Mouse (Mus musculus) hematopoietic stem cell, adult 5-6 weeks (primary cell): ENCODE measurements around the gene Sema6b. TPM values are rescaled to one million over a fixed set of nuclear protein-coding genes. Genes with fewer than 3 reads are reported as not detected.

ENCODE experiments used
- ATAC-seq, 2 experiments: fragments of 125-278 bp in 1 of 2; replicated peaks in 1 of 2; 2 replicates each; pipeline ENCODE4 v1.8.0; 2016 to 2017; ENCODE audit warnings: inconsistent platforms in 2 of 2, mild to moderate bottlenecking in 2 of 2, moderate number of reproducible peaks in 2 of 2, low read depth in 1 of 2, moderate TSS enrichment in 1 of 2; ENCODE audit not compliant: low FRiP score in 2 of 2, poor library complexity in 2 of 2, severe bottlenecking in 2 of 2, insufficient read depth in 1 of 2, low TSS enrichment in 1 of 2
- total RNA-seq: library from RNA; stranded (forward); fragments of 172-1452, 232-1000 nt; gene quantifications from 2 replicates; pipeline ENCODE4 v1.2.3, GENCODE M21; 2017

The Sema6b gene
- total RNA-seq, 1 experiment from 2014 or later: 0.99 TPM

DNA sequence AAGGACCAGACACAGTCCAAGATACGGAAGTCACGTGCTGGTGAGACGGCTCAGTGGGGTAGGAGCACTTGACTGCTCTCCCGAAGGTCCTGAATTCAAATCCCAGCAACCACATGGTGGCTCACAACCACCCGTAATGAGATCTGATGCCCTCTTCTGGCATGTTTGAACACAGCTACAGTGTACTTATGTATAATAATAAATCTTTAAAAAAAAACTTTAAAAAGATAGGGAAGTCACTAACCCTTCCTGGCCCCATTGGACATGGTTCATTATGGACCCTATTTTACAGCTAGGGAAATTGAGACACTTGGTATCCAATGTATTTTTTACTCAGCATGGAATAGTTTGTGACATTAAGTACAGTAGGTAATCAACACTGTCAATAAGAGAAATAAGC is 62.6 kb downstream of the Sema6b start:
- no peak for ATAC-seq

DNA sequence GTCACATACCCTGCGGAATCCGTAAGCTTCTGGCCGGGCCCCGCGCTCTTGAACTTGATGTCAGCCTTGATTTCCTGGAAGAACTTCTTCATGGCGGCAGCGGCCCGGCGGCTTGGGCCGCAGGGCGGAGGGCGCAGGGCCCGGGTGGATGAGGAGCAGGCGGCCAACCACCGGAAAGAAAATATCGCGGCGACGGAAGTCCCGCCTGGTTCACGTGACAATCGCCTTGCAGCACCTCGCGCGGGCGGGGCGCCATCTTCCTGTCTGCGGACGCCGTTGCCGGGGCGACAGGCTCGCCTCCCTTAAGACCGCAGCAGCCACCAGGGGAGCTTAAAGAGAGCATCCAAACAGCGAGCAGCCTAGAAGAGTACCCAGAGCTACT is 65.3 kb downstream of the Sema6b start, which contains the start of gene Ubxn6:
Gene Ubxn6, minus strand, starts transcription at position 202 of the 382 bp plus-strand sequence.
- peak; percentile 28 to 44 for ATAC-seq

DNA sequence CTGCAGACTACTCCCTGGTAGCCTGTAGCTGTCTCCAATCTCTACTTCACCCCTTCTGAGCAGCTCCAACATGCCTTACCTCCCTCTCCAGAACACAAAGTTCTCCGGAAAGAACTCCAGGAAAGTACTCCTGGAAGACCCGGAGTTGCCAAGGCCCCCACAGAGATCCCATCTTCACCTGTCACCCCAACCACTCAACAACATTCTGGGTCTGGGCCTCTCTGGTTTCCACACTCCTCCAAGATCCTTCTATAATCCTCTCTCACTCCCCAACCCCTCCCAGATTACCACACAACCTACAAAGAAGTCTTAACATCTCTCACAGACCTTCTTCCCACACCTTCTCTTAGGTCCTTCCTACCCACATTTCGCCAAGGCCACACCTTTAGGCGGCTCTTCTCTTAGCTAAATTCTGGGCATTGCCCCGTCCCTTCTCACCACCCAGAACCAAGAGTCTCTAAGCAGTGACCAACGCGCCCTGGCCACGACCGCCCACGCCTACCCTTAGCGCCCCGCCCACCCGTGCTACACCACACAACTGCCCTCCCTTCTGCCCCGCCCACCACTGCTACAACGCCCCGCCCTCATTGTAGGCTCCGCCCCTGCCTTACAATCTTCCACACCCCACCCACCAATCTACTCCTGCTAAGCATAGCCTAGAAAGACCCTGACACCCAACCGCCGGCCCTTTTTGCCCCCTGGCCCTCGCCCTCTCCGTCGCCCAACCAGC is 65.9 kb downstream of the Sema6b start:
- peak; percentile 13 to 44; a peak in 3 of 4 replicates for ATAC-seq

Other genes starting within 250 kb of the Sema6b start
- 12.4 and 27.8 TPM in 2 replicates for gene Zfp959, start 248.2 kb downstream of the Sema6b start, total RNA-seq
- 7.8 and 8.4 TPM in 2 replicates for gene Zfp119b, start 190.8 kb downstream of the Sema6b start, total RNA-seq
- gene Ebi3, start 187.7 kb downstream of the Sema6b start, total RNA-seq: 12.8 and 22.6 TPM in 2 replicates
- 24.3 and 29.5 TPM in 2 replicates for gene Yju2, start 181.2 kb downstream of the Sema6b start, total RNA-seq
- 0.79 TPM in 1 of 2 replicates, not detected in the other for gene Shd, start 169.9 kb downstream of the Sema6b start, total RNA-seq
- not detected in 2 replicates for gene Fsd1, start 153.8 kb downstream of the Sema6b start, total RNA-seq
- gene Stap2, start 134.8 kb downstream of the Sema6b start, total RNA-seq: 1.1 and 1.9 TPM in 2 replicates
- gene Mpnd, start 134.6 kb downstream of the Sema6b start, total RNA-seq: 73.7 and 97.0 TPM in 2 replicates
- 29.6 and 37.1 TPM in 2 replicates for gene Sh3gl1, start 103.7 kb downstream of the Sema6b start, total RNA-seq
- 24.5 and 29.7 TPM in 2 replicates for gene Chaf1a, start 99.9 kb downstream of the Sema6b start, total RNA-seq
- gene Ubxn6, start 65.3 kb downstream of the Sema6b start, total RNA-seq: 22.1 and 51.5 TPM in 2 replicates
- 73.0 and 136 TPM in 2 replicates for gene Hdgfl2, start 60.7 kb downstream of the Sema6b start, total RNA-seq
- gene Plin4, start 30.5 kb downstream of the Sema6b start, total RNA-seq: not detected in 2 replicates
- not detected in 2 replicates for gene Plin5, start 22.7 kb downstream of the Sema6b start, total RNA-seq
- 1.9 and 5.6 TPM in 2 replicates for gene Lrg1, start 18.3 kb downstream of the Sema6b start, total RNA-seq
- gene Tnfaip8l1, start 22.1 kb upstream of the Sema6b start, total RNA-seq: 2.6 and 2.9 TPM in 2 replicates
- 21.7 and 31.0 TPM in 2 replicates for gene Mydgf, start 43.6 kb upstream of the Sema6b start, total RNA-seq
- 9.7 TPM in 2 replicates for gene Dpp9, start 78.6 kb upstream of the Sema6b start, total RNA-seq
- 16.4 and 17.1 TPM in 2 replicates for gene Fem1a, start 116.5 kb upstream of the Sema6b start, total RNA-seq
- gene Ticam1, start 136.4 kb upstream of the Sema6b start, total RNA-seq: 3.5 and 6.1 TPM in 2 replicates
- gene Plin3, start 152.5 kb upstream of the Sema6b start, total RNA-seq: 17.1 and 23.8 TPM in 2 replicates
- gene Arrdc5, start 159.9 kb upstream of the Sema6b start, total RNA-seq: not detected in 2 replicates
- gene Uhrf1, start 163.0 kb upstream of the Sema6b start, total RNA-seq: 116 and 147 TPM in 2 replicates
- 12.1 and 13.6 TPM in 2 replicates for gene Kdm4b, start 185.7 kb upstream of the Sema6b start, total RNA-seq